Mouse (Mus musculus) CD4-positive helper T cell, adult 2 months (primary cell): ENCODE measurements around the gene Aldh16a1.
A peak's percentile ranks its signal among the peaks of the same experiment; 100 is the strongest.
"Not testable (repeated sequence)": the region's sequence is repeated elsewhere in the genome, so short reads cannot be mapped to it uniquely, and the experiment has no call there.

ENCODE experiments used
- DNase-seq: peaks from one replicate; pipeline ENCODE4 v3.0.0-alpha.2; 2012; ENCODE audit warnings: low read depth, missing footprints, low spot score

Gene Aldh16a1

DNA sequence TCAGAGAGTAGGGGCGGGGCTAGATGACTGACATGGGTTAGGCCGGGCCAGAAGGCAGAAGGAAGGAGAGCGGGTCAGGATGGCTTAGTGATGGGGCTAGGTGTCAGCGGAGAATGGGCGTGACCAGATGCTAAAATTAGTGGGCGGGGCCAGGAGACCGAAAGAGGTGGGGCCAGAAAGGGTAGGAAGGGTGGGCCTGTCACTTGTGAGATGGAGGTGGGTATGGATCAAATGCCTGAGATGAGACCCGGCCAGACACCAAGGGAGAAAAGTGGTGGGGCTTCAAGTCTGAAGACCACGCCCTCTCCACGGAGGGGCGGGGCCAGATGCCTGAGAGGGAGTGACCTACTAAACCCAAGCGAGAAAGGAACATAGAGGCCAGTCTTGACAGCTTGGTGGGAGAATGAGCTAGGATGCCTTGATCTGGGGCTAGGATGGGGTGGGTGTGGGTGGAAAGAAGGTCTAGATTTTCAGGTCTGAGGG lies 19.8 kb downstream of the Aldh16a1 start:
- peak; percentile 82 for DNase-seq

DNA sequence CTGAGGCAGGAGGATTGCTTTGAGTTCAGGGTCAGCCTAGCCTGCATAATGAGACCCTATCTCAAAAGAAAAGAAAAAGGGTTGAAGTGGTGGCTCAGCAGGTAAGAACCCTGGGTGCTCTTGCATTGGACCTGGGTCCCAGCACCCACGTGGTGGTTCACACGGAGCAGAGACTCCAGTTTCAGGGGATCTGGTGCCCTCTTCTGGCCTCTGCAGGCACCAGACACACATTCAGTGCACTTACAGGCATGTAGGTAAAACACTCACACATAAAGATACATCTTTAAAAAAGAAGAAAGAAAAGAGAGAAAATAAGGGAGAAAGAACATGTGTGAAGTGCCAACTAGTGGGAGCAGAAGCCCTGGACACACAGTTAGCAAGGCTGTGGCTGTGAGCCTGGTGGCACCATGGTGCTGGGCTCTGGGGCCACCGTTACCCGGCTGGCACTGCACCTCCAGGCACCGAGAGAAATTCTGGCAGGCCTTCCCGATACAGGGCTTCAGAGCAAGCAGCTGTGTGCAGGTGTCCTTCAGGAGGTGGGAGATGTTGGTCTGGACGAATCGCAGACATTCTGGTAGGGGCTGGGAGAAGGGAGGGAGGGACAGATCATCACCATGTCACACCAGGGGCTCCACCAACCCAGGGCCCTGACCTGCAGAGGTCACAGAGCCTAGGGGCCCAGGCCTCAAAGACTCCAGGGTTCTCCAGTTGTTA lies 20.8 kb downstream of the Aldh16a1 start:
- DNase-seq = no peak

DNA sequence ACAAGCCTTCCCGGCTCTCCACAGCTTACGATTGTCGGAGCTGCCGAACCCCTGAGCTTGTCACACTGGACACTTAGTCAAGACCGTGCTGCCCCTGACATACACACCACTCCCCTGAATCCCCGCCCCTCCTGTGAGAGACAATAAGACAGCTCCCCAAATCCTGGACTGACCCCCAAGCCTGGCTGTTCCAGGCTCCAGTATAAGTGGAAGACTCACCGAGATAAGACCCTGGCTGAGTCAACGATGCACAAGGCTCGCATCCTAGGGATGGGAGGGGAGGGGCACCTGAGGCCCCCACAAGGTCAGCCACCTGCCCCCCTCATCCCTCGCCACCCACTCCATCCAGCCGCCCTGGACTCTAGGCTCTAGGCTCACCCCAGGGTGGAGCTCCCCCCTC lies 22.5 kb downstream of the Aldh16a1 start:
- DNase-seq = no peak

DNA sequence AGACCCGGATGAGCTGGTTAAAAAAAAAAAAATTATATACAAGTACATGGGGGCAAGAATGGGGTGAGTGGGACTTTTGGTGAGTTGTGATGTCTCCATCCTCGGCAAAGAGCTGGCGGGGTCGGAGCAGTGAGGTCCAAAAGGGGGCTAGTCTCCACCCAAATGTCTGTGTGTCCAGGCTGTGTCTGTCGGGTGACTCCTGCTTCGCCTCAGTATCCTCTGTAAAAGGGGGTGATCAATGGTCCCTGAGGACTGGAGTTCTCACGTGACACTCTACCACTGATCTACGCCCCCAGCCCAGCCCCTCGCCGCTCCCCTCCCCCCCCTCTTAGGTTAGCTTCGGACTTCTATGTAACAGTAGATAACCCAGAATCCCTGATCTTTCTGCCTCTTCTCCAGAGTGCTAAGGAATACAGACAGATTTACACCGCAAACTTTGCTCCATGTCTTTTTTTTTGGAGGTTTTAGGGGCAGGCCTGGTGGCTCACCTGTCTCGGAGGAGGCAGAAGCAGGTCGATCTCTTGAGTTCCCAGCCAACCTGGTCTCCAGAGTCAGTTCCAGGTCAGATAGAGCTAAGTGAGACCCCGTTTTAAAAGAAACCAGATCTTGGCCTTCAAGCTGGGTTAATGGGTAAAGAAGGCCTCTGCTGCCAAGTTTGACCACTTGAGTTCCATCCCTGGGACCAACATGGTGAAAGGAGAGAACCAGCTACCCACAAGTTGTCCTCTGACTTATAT lies 24.4 kb downstream of the Aldh16a1 start:
- no peak for DNase-seq

DNA sequence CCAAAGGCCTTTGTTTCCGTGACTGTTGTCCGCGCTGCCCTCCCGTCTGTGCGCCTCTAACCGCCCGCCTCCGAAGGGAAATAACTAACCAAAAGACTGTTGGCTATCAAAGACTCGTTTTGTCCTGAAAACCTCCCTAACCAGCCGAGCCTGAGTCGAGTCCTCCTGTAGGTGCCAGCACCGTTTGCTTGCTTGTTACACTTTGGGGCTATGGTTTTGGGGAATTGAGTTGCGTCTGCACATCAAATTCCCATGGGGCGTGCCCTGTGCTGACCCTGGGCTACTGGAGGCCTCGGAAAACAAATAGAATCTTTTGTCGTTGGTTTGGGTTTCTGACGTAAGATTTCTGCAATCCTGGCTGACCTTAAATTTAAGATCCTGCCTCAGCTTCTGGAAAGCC lies 25.1 kb downstream of the Aldh16a1 start:
- no peak for DNase-seq

DNA sequence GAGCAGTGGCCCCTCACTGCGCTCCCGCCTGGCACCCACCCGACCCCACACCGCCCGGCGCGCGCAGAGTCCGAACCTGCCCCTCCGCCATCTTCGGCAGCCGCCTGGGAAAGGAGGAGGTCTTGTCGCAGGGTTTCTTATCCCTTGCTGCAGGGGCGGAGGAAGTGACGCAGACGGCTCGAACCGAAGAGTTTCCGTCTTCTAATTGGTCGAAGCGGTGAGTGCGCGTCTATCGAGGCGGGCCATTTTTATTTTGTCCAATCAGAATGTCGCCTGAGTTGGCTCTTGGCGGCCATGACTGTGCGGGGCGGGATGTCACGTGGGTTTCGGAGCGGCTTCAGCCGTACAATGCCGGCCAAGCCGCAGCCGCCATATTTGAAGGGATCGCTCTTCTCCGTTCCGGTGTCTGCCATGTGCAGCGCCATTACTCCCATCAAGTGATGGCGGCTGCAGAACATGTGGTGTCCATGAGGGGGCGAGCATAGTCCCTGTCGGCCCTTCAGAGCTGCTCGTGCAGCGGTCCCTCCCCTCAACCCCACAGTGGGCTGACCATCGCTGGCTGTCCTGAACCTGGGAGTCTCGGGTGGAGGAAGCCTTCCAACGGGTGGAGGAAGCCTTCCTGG lies 25.6 kb downstream of the Aldh16a1 start, which contains the start of gene Rpl13a:
Gene Rpl13a (minus strand): TSS at position 138 of the 623 bp plus-strand sequence.
- peak; percentile 100 for DNase-seq

DNA sequence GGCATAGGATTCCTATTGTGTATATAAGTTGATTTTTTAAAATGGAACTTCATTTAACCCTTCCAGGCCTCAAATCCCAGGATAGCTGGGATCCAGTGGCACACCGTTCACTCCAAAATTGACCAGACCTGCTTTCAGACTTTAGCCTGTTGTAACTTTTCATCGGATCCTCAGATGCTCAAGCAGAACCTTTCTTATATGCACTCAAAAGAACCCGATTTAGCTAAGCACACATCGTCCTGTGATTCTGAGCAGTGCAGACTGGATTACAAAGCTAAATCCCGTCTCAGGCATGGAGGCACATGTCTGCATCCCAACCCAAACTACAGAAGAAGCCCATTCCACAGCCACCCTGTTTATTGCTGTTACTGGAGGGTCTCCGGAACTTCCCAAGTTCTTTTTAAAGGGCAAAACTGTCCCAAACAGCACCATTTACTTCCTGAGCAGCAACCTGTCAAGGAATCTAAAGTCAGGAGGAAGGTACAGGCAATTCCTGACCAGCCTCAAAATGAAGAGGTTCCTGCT lies 26.6 kb downstream of the Aldh16a1 start:
- DNase-seq = peak; percentile 20

DNA sequence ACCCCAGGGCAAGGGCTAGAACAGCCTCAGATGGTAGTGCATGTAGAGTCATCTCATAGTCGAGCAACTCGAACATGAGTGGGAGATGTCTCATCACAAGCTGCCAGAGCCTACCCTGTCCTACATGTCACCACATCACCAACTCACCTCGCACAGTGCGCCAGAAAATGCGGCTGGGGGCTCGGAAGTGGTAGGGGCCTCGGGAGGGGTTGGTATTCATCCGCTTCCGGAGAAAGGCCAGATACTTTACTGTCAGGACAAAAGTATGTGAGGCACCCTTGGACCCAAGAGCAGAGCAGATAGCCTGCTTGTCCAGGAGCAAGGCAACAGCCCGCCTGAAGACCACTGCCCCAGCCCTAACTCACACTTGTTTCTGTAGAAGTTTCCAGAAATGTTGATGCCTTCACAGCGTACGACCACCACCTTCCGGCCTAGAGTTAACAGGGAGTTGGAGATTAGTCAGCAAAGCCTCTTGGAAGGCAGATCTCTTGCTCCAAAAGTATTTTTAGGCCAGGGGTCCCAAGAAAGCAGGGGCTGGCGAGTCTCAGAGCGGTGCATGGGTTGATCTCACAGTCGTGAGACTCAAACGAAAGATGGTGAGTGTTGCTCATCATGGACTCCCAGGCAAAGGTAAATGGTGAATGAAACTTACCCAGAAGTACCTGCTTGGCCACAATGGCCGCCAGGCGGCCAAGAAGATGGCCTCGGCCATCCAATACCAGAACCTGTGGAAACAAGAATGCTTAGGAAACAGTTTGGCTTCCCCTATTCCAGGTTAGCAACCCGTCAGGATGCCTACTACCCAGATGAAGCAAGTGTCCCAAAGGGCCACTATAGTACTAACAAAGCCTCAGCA lies 27.3 kb downstream of the Aldh16a1 start:
- peak; percentile 52 for DNase-seq

DNA sequence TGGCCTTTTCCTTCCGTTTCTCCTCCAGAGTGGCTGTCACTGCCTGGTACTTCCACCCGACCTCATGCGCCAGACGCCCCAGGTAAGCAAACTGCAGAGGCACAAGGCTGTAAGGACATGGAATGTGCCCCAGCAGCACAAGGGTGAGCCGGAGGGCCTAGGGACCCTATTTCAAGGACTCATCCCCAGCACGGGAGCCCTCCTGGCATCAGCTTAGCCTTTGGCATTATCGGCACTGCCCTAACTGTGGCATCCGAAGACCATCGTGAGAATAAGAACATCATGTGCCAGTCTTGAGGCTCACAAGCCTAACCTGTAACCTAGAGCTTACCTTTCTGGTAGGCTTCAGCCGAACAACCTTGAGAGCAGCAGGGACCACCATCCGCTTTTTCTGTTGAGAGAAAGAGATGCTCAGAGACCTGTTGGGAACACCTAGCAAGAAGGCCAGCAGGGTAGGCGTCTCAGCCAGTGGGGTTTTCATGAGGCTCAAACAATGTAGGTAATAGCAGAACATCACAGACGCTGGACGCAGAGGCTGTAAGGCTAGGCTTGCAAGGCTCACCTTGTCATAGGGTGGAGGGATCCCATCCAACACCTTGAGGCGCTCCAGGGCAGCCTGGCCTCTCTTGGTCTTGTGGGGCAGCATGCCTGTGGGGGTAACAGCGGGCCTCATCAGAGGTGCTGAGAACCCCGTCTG lies 28.1 kb downstream of the Aldh16a1 start:
- no peak for DNase-seq

DNA sequence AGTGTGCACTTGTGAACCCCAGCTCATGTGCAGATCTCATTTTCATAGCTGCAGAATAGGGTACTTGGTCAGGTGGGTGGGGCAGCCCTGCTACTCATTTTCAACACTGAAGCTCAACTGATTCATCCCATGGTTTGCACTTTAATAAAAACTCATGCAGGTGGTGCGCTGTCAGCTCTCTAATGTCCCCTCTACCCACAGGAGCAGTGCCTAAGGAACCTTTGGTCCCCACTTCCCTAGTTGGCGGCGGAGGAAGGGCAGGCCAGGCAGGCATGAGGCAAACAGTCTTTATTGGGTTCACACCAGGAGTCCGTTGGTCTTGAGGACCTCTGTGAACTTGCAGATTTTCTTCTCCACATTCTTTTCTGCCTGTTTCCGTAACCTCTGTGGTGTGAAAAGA lies 28.7 kb downstream of the Aldh16a1 start:
- not testable (repeated sequence) for DNase-seq

DNA sequence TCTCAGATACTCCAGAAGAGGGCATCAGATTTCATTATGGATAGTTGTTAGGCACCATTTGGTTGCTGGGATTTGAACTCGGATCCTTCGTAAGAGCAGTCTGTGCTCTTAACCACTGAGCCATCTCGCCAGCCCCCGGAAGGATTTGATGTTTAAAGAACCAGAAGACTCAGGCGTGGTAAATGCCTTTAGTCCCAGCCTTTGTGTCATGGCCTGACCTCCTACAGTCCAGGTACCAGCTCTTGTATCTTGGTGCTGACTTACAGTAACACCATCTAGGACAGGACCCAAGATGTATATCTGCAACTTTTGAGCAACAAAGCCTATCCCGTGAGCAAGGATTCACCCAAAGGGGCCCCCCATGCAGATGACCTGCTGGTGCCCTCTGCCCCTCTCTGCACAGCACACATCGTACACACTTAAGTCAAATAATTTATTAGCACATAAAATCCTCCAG lies 29.2 kb downstream of the Aldh16a1 start:
- peak; percentile 69 for DNase-seq

DNA sequence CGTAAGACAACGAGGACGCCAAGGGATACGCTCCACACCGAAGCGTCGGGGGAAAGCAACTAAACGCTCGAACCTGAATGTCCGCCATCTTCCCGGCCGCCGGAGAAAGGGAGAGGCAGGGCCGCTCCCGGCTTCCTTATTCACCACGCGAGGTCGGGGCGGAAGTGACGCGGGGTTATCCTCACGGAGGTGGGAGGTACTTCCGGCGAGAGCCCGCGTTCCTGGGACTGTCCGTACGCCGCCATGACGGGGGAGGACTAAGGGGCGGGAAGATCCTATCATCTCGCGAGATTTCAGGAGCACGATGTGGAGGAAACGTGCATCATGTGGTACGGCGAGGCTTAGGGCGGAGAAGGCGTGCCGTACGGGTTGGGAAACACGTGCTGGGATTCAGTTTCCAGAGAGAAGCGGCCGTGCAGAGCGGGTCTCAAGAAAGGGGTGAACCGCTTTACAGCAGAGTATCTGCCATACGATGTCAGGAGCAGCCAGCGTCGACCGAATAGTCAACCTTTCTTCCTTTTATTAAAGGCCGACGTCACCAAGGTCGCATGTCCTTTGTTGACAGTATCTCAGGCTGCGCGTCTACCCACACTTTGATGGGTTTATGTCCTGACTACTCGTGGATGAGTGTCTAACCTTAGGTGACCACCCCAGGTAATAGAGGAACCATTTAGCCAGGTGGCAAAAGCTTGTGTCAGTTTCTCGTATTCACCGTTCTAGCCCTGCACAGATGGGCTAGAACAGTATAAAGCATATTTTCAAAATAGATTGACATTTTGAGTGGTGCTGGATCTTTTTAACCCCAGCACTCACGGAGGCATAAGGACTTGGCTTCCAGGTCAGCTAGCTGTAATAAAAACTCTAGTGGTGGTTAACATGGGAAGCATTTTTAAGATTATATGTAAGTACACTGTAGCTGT lies 29.9 kb downstream of the Aldh16a1 start, which contains the start of gene Rps11:
Gene Rps11 (minus strand): TSS at position 216 of the 920 bp plus-strand sequence.
- peak; percentile 99 for DNase-seq

DNA sequence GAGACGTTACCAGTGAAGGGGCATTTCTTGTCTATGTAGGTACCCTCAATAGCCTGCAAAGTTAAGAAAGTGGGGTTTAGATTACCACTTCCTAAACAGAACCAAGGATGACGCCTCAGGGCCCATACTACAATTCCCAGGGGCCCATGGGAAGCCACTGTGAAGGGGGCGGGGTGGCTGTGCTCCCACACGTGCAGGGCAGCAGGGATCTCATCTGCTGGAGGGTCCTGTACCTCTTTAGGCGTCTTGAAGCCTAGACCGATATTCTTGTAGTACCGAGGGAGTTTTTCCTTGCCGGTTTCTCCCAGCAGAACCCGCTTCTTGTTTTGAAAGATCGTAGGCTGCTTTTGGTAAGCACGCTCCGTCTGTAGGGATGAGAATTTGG lies 31.2 kb downstream of the Aldh16a1 start:
- DNase-seq = peak; percentile 53

DNA sequence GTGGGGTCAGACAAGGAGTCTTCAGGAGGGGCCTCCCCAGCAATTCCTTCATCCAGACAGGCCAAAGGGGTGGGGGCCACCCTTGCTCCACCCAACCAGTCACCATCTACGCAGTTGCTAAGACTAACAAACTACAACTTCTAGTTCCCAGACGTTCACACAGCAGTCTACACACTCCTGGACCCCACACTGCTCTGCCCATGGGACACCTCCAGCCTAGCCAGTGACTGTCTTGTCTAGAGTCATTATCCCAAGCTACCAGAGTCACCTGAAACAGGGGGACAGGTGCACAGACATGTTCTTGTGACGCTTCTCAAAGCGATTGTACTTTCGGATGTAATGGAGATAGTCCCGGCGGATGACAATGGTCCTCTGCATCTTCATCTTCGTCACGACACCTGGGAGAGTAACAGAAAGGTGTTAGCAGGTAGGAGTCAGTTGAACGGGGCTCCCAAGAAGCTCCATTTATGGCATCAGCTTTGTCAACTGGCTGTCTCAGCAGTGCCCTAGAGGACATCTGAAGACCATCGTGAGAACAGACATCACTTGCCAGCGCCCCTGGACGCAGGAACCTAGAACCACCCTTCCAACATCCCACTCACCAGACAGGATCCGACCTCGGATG lies 31.7 kb downstream of the Aldh16a1 start:
- DNase-seq = peak; percentile 26

DNA sequence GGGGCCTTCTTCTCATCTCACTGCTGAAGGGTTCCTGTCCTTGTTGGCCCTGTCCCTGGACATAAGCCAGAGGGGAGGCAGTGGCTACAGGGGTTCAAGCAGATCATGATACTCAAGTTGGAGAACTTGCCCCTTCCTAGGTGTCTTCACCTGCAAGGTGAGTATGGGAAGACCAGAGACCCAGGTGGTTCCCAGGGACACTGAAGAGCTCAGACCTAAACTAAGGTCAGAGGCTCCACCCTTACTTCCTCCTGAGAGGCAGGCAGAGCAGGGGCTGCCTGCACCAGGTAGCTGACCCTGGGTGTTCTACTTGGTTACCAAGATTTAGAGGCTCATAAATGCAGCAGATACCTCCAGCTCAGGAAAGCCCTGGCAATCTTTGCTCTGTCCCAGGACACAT lies 32.4 kb downstream of the Aldh16a1 start:
- no peak for DNase-seq

DNA sequence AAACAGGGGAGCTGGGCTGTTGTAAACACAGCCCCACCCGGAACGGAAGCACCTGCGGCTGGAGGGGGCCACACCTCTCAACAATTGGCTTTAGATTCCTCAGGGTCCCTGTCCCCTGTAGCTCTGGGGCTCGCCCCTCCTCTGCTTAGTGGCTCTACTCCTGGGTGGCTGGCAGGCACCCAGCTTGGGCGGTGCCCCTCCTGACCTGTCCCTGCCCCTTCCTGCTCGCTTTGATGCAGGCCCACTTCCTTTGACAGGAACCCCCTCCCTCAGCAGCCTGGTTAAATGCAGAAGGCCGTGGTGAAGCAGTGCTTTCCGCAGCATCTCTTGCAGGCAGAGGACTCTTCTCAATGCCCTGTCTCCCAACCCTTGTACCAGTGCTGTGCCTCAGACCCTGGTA lies 33.0 kb downstream of the Aldh16a1 start:
- DNase-seq = peak; percentile 92

DNA sequence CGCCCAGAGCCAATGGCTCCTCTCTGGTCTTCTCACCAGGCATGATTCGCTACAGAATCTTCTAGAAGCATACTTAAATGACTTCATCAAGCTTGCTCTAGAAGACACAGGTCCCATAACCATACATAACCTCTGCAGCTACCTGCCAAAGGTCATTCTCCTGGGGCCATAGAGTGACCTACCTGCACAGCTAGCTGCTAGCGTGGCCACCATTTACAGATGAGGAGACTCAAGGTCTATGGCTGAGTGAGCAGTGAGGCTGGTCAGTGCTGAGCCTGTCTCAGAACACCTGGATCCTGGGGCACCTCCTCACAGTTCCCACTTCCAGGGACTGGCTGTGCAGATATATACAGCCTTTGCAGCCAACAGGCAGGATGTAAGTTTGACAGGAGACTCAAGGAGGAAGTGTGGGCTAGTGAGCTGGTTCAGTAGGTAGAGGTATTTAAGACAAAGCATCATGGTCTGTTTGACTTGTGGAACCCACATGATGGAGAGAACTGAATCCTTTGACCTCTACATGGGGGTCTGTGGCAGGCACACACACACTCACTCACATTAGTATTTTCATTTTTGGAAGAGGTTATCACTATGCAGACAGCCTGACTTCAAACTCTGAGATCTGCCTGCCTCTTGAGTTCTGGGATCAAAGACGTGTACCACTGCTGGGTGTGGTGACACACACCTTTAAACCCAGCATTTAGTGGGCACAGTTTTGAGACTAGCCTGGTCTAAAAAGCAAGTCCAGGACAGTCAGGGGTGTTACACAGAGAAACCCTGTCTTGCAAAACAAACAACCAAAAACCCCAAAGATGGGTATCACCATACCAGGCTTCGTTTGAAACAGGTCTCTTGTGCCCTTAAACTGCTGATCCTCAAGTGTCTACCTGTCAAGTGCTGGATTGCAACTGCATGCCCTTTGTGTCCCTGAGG lies 34.3 kb downstream of the Aldh16a1 start:
- DNase-seq = peak; percentile 55

DNA sequence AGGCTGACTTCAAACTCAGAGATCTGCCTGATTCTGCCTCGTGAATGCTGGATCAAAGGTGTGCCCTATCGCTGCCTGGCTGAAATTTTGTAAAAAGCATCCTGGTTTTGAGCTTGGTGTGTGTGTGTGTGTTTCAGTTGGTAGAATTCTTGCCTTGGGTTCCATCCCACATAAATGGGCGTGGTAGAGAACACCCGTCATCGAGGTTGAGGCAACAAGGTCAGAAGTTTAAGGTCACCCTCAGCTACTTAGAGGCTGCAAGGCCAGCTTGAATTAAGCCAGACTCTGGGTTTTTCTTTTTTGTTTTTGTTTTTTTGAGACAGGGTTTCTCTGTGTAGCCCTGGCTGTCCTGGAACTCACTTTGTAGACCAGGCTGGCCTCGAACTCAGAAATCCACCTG lies 36.0 kb downstream of the Aldh16a1 start:
- no peak for DNase-seq
